Mouse (Mus musculus) liver, embryonic 14.5 days (tissue): ENCODE results near the gene Elane. TPM values are rescaled to one million over a fixed set of nuclear protein-coding genes. Genes with fewer than 3 reads are reported as not detected.
"Not testable (repeated sequence)": the region's sequence is repeated elsewhere in the genome, so short reads cannot be mapped to it uniquely, and the experiment has no call there.

Experiments used
- ATAC-seq: fragments of 200-750 bp; cut with Nextera tagmentation; 2 replicates; pipeline ENCODE4 v1.8.0; 2017; ENCODE audit warnings: moderate number of reproducible peaks, mild to moderate bottlenecking, moderate library complexity; ENCODE audit not compliant: insufficient read depth
- DNase-seq, 3 experiments: peaks; one replicate each; pipeline ENCODE4 v3.0.0-alpha.2; 2012 to 2013; ENCODE audit warnings: low read depth in 3 of 3, low spot score in 3 of 3
- H3K27ac ChIP-seq: fragments of 300-500 bp; sonication (generic); 2 replicates; pipeline ENCODE4 v1.5.1; 2014; ENCODE audit warnings: moderate library complexity, mild to moderate bottlenecking, control low read depth, inconsistent platforms
- H3K27me3 ChIP-seq: fragments of 300-500 bp; sonication (generic); 2 replicates; pipeline ENCODE4 v1.6.1; 2014; ENCODE audit warnings: mild to moderate bottlenecking, low read length, moderate library complexity; ENCODE audit not compliant: control insufficient read depth, insufficient read depth
- H3K36me3 ChIP-seq: fragments of 300-500 bp; sonication (generic); replicated peaks from 2 replicates; pipeline ENCODE4 v1.6.1; 2014; ENCODE audit warnings: low read depth; ENCODE audit not compliant: control insufficient read depth, insufficient read depth
- H3K4me1 ChIP-seq, 2 experiments: fragments of 200-500 bp in 1 of 2; fragments of 300-500 bp in 1 of 2; sonication (generic) in 1 of 2; replicated peaks; 2 replicates each; pipeline ENCODE4 v1.6.1; 2012 to 2014; ENCODE audit warnings: antibody characterized with exemption in 1 of 2, inconsistent platforms in 1 of 2, low read length in 1 of 2; ENCODE audit not compliant: control insufficient read depth in 2 of 2, insufficient read depth in 2 of 2
- H3K4me2 ChIP-seq: fragments of 300-500 bp; sonication (generic); 2 replicates; pipeline ENCODE4 v1.6.1; 2014; ENCODE audit warnings: low read depth, mild to moderate bottlenecking, control low read depth, moderate library complexity
- H3K4me3 ChIP-seq, 2 experiments: fragments of 200-500 bp in 1 of 2; fragments of 300-500 bp in 1 of 2; sonication (generic) in 1 of 2; 2 replicates each; pipeline ENCODE4 v1.5.1; 2012 to 2014; ENCODE audit warnings: low read depth in 2 of 2, low read length in 2 of 2, mild to moderate bottlenecking in 2 of 2, control low read depth in 1 of 2, inconsistent platforms in 1 of 2, moderate library complexity in 1 of 2; ENCODE audit not compliant: insufficient read depth in 1 of 2
- H3K9ac ChIP-seq: fragments of 300-500 bp; sonication (generic); replicated peaks from 2 replicates; pipeline ENCODE4 v1.6.1; 2014; ENCODE audit warnings: mild to moderate bottlenecking, control low read depth, moderate library complexity
- H3K9me3 ChIP-seq: fragments of 300-500 bp; sonication (generic); 2 replicates; pipeline ENCODE4 v1.6.1; 2016; ENCODE audit warnings: low read length, mixed read lengths; ENCODE audit not compliant: control insufficient read depth
- CTCF ChIP-seq: IDR thresholded peaks from 2 replicates; pipeline ENCODE4 v1.5.1; 2016; ENCODE audit warnings: antibody characterized with exemption, low read depth, control low read depth
- EP300 ChIP-seq: IDR thresholded peaks from 2 replicates; pipeline ENCODE4 v1.6.1; 2016; ENCODE audit warnings: antibody characterized with exemption, low read depth
- WGBS: fragments of 180-500 bp; shearing (Covaris S2); extraction: QIAGEN DNeasy Blood & Tissue Kit; methylation state at CpG from one replicate; pipeline ENCODE4 v1.1.7; 2014; ENCODE audit not compliant: insufficient replicate concordance; 5-methylcytosine and 5-hydroxymethylcytosine counted together
- polyA plus RNA-seq, 2 experiments: library from polyadenylated mRNA; depleted of rRNA in 1 of 2; stranded (reverse) in 1 of 2; unstranded in 1 of 2; fragments of >200 nt; fragmentation: Nextera tagmentation in 1 of 2; extraction: Ambion mirVana in 1 of 2; gene quantifications; 2 replicates each; pipeline versions ENCODE4 v1.2.1 to v1.2.3; 2012 to 2014

Gene Elane
- polyA plus RNA-seq, 2 experiments: 52.2 to 151 TPM

DNA sequence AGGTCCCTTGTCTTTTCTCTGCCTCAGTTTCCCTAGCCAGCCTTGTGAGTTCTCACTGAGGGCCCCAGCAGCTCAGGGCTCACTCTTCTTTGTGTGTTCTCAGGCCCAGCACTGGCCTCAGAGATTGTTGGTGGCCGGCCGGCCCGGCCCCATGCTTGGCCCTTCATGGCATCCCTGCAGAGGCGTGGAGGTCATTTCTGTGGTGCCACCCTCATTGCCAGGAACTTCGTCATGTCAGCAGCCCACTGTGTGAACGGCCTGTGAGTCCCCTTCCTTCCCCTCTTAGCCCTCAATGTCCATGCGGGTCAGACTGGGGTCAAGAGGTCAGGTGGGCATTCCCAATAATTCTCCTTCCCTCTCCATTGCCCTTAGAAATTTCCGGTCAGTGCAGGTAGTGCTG, 564 bp downstream of the Elane start:
- no peak for ATAC-seq
- Histone ChIP-seq H3K27ac (no peak overlapping the region), H3K9ac (no peak overlapping the region), H3K27me3 (no peaks in the 10 kb centered on the region; the same call in 1 of the 2 replicates), H3K36me3 (no peaks in the 10 kb centered on the region), H3K4me3 (no peak overlapping the region), H3K9me3 (no peaks in the 10 kb centered on the region), H3K4me2 (no peak overlapping the region), H3K4me1 (peaks cover 0 to 6% of the 10 kb centered on the region in 2 experiments; a peak in 2 of 4 replicates)
- no peak for TF ChIP-seq EP300
- WGBS: 70% methylated on average over 8 of the region's 8 CpGs
- DNase-seq: no peak

DNA sequence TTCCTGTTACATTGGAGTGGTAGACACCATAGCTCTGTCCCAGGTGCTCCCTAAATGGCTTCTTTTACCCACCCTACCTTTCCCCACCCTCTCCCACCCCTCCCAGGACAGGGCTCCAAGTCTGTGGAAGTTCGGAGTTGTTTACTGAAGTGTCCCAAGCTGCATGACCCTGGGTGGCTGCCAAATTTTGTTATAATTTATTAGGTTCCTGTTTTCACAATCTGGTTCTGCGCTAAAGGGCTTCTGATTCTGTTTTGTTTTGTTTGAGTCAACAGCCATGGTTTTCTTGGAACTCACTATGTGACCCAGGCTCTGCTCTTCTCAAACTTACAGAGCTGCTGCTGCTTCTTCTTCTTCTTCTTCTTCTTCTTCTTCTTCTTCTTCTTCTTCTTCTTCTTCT, 3.3 kb downstream of the Elane start:
- H3K9me3 ChIP-seq: no peaks in the 10 kb centered on the region
- no peaks in the 10 kb centered on the region for H3K4me1 ChIP-seq
- H3K4me3 ChIP-seq: no peak overlapping the region
- H3K4me2 ChIP-seq: no peak overlapping the region
- no peaks in the 10 kb centered on the region for H3K36me3 ChIP-seq
- TF ChIP-seq CTCF: no peak
- no peak for TF ChIP-seq EP300
- 38% methylated on average over 2 of the region's 2 CpGs for WGBS
- no peaks in the 10 kb centered on the region for H3K27me3 ChIP-seq
- DNase-seq (no peak), ATAC-seq (no peak)
- H3K27ac ChIP-seq: no peak overlapping the region
- no peak overlapping the region for H3K9ac ChIP-seq

DNA sequence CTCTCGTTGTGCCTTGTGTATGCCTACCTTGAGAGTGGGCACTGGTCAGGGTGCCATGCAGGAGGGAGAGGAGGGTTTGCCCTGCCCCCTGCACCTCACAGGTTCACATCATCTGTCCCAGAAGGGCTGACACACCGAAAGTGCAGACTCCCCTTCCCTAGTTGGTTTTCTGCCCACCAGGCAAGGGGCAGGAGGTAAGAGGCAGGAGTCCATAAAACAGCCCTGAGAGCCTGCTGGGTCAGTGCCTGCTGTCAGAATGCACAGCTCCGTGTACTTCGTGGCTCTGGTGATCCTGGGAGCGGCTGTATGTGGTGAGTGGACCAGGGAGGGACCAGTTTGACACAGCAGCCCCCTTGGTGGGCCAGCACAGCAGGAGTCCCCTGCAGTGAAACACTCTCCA, 4.6 kb downstream of the Elane start, which contains the start of gene Cfd:
Cfd (plus strand) TSS at position 184 of the 400 bp plus-strand sequence.
- ATAC-seq: no peak
- Histone ChIP-seq H3K4me3 (no peak within 1 kb of the TSS), H3K27me3 (no peaks in the 10 kb centered on the region), H3K4me1 (no peaks in the 10 kb centered on the region), H3K4me2 (no peak within 1 kb of the TSS), H3K9ac (no peak within 1 kb of the TSS), H3K9me3 (no peaks in the 10 kb centered on the region), H3K36me3 (no peaks in the 10 kb centered on the region), H3K27ac (no peak within 1 kb of the TSS)
- 49% methylated on average over 5 of the region's 5 CpGs for WGBS
- no peak for TF ChIP-seq CTCF
- no peak for DNase-seq

DNA sequence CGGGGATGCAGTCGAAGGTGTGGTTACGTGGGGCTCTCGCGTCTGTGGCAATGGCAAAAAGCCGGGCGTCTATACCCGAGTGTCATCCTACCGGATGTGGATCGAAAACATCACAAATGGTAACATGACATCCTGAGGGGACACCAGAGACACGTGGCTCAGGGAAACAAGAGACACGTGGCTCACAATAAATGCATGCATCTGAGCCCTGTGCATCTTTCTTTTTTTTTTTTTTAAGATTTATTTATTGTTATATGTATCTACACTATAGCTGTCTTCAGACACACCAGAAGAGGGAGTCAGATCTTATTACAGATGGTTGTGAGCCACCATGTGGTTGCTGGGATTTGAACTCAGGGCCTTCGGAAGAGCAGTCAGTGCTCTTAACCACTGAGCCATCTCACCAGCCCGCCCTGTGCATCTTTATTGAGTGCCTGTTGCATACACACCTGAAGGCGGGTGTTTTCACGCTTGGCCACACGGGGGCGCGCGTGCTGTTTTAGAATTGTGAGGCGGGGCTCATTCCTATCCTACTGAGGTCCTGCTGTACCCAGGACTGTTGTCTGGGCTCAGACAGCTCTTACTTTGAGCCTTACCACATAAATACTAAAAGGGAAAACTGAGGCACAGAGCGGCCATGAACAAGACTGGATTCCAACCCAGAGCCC, 6.5 kb downstream of the Elane start:
- ATAC-seq: peak; percentile 31; the same call in 1 of the 2 replicates

DNA sequence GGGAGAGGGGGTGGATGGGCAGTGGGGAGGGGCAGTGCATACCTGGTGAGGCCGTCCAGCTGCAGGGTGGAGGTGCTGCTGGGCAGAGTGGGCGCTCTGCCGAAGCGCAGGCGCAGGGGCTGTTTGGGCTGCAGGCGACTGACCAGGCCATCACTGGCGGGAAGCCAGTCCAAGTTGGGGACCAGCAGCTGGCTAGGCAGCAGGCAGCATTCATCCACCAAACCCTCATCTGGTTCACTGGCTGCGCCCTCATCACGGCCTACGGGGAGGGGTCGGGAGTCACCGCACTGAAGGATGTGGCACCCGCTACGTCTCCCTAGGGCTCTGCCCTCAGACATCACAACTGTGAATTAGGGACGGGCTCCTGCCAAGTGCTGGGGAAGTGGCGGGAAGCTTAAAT, 10.3 kb downstream of the Elane start:
- ATAC-seq: no peak
- Histone ChIP-seq H3K27me3 (no peaks in the 10 kb centered on the region), H3K4me2 (no peak overlapping the region), H3K4me1 (no peaks in the 10 kb centered on the region), H3K9ac (no peak overlapping the region), H3K9me3 (no peaks in the 10 kb centered on the region), H3K36me3 (no peaks in the 10 kb centered on the region), H3K4me3 (no peak overlapping the region), H3K27ac (no peak overlapping the region)
- WGBS: 86% methylated on average over 16 of the region's 16 CpGs
- no peak for DNase-seq
- TF ChIP-seq EP300 (no peak), CTCF (no peak)

More for the DNA sequence above, 6.5 kb downstream of the Elane start:
- H3K4me3 ChIP-seq, H3K4me2 ChIP-seq, H3K27ac ChIP-seq, H3K9me3 ChIP-seq, H3K9ac ChIP-seq, H3K36me3 ChIP-seq, H3K27me3 ChIP-seq, H3K4me1 ChIP-seq: not testable (repeated sequence)
- WGBS: 39% methylated on average over 22 of the region's 22 CpGs
- TF ChIP-seq CTCF: peak; percentile 93
- DNase-seq: peak in 1 of 3 experiments; percentile 57
